8 mouse cellular contexts compared by ENCODE assay signal in the genomic region with DNA sequence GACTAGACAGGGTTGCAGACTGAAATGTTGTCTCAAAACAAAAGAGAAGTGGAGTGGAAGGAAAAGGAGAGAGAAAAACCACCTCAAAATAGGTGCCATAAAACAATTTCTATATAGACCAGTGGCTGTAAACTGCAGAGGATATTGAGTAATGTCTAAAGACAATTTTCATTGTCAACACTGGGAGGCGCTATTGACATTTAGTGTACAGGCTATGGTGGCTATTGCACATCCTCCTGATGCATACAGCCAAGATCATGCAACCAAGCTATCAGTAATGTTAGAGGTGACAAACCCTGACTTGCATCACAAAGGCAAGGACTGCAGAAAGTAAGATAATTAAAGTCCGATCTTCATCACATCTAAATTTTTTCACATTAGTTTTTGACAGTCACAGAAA.
DNase-seq lines count a peak whose midpoint lies in the region; ATAC-seq and TF ChIP-seq lines count a peak whose summit lies in the region.

No protein-coding gene starts in this region.

- peak; percentile 75; the same call in 1 of the 2 replicates for ATAC-seq in hindbrain, embryonic 16.5 days
- ATAC-seq in activated CD4-positive, CD25-positive, alpha-beta regulatory T cell, adult 4 months: no peak
- ATAC-seq in megakaryocyte, adult 5-6 weeks (ENCODE audit: poor library complexity, severe bottlenecking): no peak

- whole genome bisulfite sequencing in hindbrain, embryonic 16.5 days: 43% methylated on average over 2 of the region's 2 CpGs

- H3K9me3 ChIP-seq in E14TG2a.4 (ENCODE audit: low read length): no peaks in the 10 kb centered on the region
- H3K9me3 ChIP-seq in hindbrain, embryonic 16.5 days (ENCODE audit: control insufficient read depth, low read length): no peaks in the 10 kb centered on the region

- H3K4me2 ChIP-seq in hindbrain, embryonic 16.5 days (ENCODE audit: low read length): no peak overlapping the region

- no peaks in the 10 kb centered on the region for H3K4me1 ChIP-seq in E14TG2a.4 (replicated peaks; ENCODE audit: low read depth, low read length)
- no peaks in the 10 kb centered on the region for H3K4me1 ChIP-seq in hindbrain, embryonic 16.5 days (ENCODE audit: control insufficient read depth, insufficient read depth, low read depth, low read length)

- H3K9ac ChIP-seq in hindbrain, embryonic 16.5 days (ENCODE audit: low read depth, low read length): no peak overlapping the region

- H3K4me3 ChIP-seq in E14TG2a.4 (replicated peaks; ENCODE audit: low read length): no peak overlapping the region
- H3K4me3 ChIP-seq in hindbrain, embryonic 16.5 days (ENCODE audit: low read length): no peak overlapping the region

- DNase-seq in kidney, adult 9 months: peak; percentile 27
- DNase-seq in kidney, postnatal 25 days: no peak
- peak; percentile 5 for DNase-seq in c-Kit-positive CD71-positive TER-119-positive erythroid progenitor cells, embryonic 14.5 days (ENCODE audit: low spot score)
- no peak for DNase-seq in Muller cell, postnatal 12 days (ENCODE audit: inconsistent ontology term)

- H3K27me3 ChIP-seq in E14TG2a.4 (ENCODE audit: insufficient read depth, low read length): no peaks in the 10 kb centered on the region
- no peaks in the 10 kb centered on the region for H3K27me3 ChIP-seq in hindbrain, embryonic 16.5 days (replicated peaks; ENCODE audit: control insufficient read depth, insufficient read depth, low read length)

- TF ChIP-seq CTCF in E14TG2a.4 (conservative IDR thresholded peaks at IDR 0.05; ENCODE audit: low read length): peak; percentile 50

- no peak overlapping the region for H3K27ac ChIP-seq in hindbrain, embryonic 16.5 days (ENCODE audit: low read depth, low read length)

- H3K36me3 ChIP-seq in E14TG2a.4 (ENCODE audit: insufficient read depth, low read length): no peaks in the 10 kb centered on the region
- H3K36me3 ChIP-seq in hindbrain, embryonic 16.5 days (ENCODE audit: control insufficient read depth, insufficient read depth, low read length): no peaks in the 10 kb centered on the region

Comparison
In these comparisons a context has a peak if more than half of its experiments do, and no peak if none do; other contexts are left out.
1. DNase-seq: peak in kidney, adult 9 months (single experiment) and c-Kit-positive CD71-positive TER-119-positive erythroid progenitor cells, embryonic 14.5 days (single experiment); none in kidney, postnatal 25 days (0 of 2) and Muller cell, postnatal 12 days (single experiment).